Mouse (Mus musculus) CH12.LX (cell line): Measurements from ENCODE around the gene Ampd3. TPM values are rescaled to one million over a fixed set of nuclear protein-coding genes. Genes with fewer than 3 reads are reported as not detected.

ENCODE experiments used
- DNase-seq: peaks from one replicate; pipeline ENCODE4 v3.0.0-alpha.2; 2013; ENCODE audit errors: extremely low read depth
- H3K27ac ChIP-seq: 2 replicates; pipeline ENCODE4 v1.5.1; 2012; ENCODE audit warnings: low read depth, mild to moderate bottlenecking, control low read depth, moderate library complexity; ENCODE audit not compliant: insufficient read depth
- H3K27me3 ChIP-seq: replicated peaks from 2 replicates; pipeline ENCODE3; 2012; ENCODE audit warnings: inconsistent platforms
- H3K36me3 ChIP-seq, 2 experiments: replicated peaks in 1 of 2; 2 replicates each; pipeline versions ENCODE3 to v1.6.1; 2012; ENCODE audit warnings: inconsistent platforms in 1 of 2, low read length in 1 of 2, mild to moderate bottlenecking in 1 of 2, mixed read lengths in 1 of 2, moderate library complexity in 1 of 2; ENCODE audit not compliant: control insufficient read depth in 1 of 2, insufficient read depth in 1 of 2
- H3K4me1 ChIP-seq, 2 experiments: 2 replicates each; pipeline ENCODE4 v1.6.1; 2012; ENCODE audit warnings: inconsistent platforms in 1 of 2, moderate library complexity in 1 of 2; ENCODE audit not compliant: insufficient read depth in 2 of 2, control insufficient read depth in 1 of 2
- H3K4me2 ChIP-seq: 2 replicates; pipeline ENCODE4 v1.6.1; 2012; ENCODE audit warnings: low read depth, mild to moderate bottlenecking, control low read depth; ENCODE audit not compliant: poor library complexity, insufficient read depth, severe bottlenecking
- H3K4me3 ChIP-seq, 3 experiments: fragments of 150-350 bp in 1 of 3; sonication (generic) in 1 of 3; replicated peaks in 1 of 3; 2 replicates each; pipeline versions ENCODE3 to v1.5.1; 2011 to 2012; ENCODE audit warnings: low read depth in 2 of 3, low read length in 2 of 3, mild to moderate bottlenecking in 2 of 3, moderate library complexity in 2 of 3, control low read depth in 1 of 3, improper control_type of control experiment in 1 of 3, inconsistent platforms in 1 of 3, mixed read lengths in 1 of 3; ENCODE audit not compliant: poor library complexity in 1 of 3
- H3K79me2 ChIP-seq: replicated peaks from 2 replicates; pipeline ENCODE4 v1.6.1; 2012; ENCODE audit warnings: mild to moderate bottlenecking, moderate library complexity; ENCODE audit not compliant: control insufficient read depth, poor library complexity, insufficient read depth, severe bottlenecking; ENCODE audit errors: extremely low read depth
- H3K9ac ChIP-seq: 2 replicates; pipeline ENCODE4 v1.6.1; 2012; ENCODE audit warnings: low read depth, mild to moderate bottlenecking, control low read depth, moderate library complexity; ENCODE audit not compliant: insufficient read depth
- H3K9me3 ChIP-seq: replicated peaks from 2 replicates; pipeline ENCODE3; 2012; ENCODE audit warnings: low read length, inconsistent platforms, mixed read lengths
- CHD1 ChIP-seq: IDR thresholded peaks from 2 replicates; pipeline ENCODE4 v1.6.1; 2012; ENCODE audit warnings: low read depth, low read length, improper control_type of control experiment, inconsistent platforms
- CTCF ChIP-seq, 2 experiments: IDR thresholded peaks in 1 of 2; conservative IDR thresholded peaks in 1 of 2; 2 replicates each; pipeline ENCODE4 v1.5.1; 2011 to 2012; ENCODE audit warnings: low read depth in 2 of 2, low read length in 2 of 2, improper control_type of control experiment in 1 of 2, inconsistent platforms in 1 of 2, mild to moderate bottlenecking in 1 of 2, moderate library complexity in 1 of 2
- ELF1 ChIP-seq: IDR thresholded peaks from 2 replicates; pipeline ENCODE4 v1.6.1; 2014; ENCODE audit warnings: low read depth, mild to moderate bottlenecking, inconsistent platforms, low read length, improper control_type of control experiment
- EP300 ChIP-seq: IDR thresholded peaks from 2 replicates; pipeline ENCODE4 v1.6.1; 2011; ENCODE audit warnings: low read length, improper control_type of control experiment
- GABPA ChIP-seq: IDR thresholded peaks from 2 replicates; pipeline ENCODE4 v1.6.1; 2012; ENCODE audit warnings: low read depth, low read length, improper control_type of control experiment, inconsistent platforms; ENCODE audit not compliant: insufficient replicate concordance
- HCFC1 ChIP-seq: IDR thresholded peaks from 2 replicates; pipeline ENCODE4 v1.6.1; 2012; ENCODE audit warnings: low read depth, mild to moderate bottlenecking, inconsistent platforms, low read length, improper control_type of control experiment
- JUND ChIP-seq: conservative IDR thresholded peaks from 2 replicates; pipeline ENCODE4 v1.6.1; 2011; ENCODE audit warnings: low read depth, low read length, improper control_type of control experiment
- KAT2A ChIP-seq: IDR thresholded peaks from 2 replicates; pipeline ENCODE4 v1.6.1; 2012; ENCODE audit warnings: low read length, improper control_type of control experiment, inconsistent platforms; ENCODE audit not compliant: insufficient replicate concordance
- MAZ ChIP-seq: IDR thresholded peaks from 2 replicates; pipeline ENCODE4 v1.6.1; 2012; ENCODE audit warnings: low read depth, mild to moderate bottlenecking, inconsistent platforms, low read length, improper control_type of control experiment, moderate library complexity
- MEF2A ChIP-seq: IDR thresholded peaks from 2 replicates; pipeline ENCODE4 v1.6.1; 2014; ENCODE audit warnings: low read depth, mild to moderate bottlenecking, inconsistent platforms, low read length, improper control_type of control experiment, borderline replicate concordance
- MXI1 ChIP-seq: IDR thresholded peaks from 2 replicates; pipeline ENCODE4 v1.6.1; 2011; ENCODE audit warnings: mild to moderate bottlenecking, low read depth, low read length, improper control_type of control experiment
- MYC ChIP-seq: IDR thresholded peaks from 2 replicates; pipeline ENCODE4 v1.6.1; 2011; ENCODE audit warnings: low read depth, mild to moderate bottlenecking, improper control_type of control experiment, low read length
- NELFE ChIP-seq: IDR thresholded peaks from 2 replicates; pipeline ENCODE4 v1.6.1; 2011; ENCODE audit warnings: low read depth, low read length, improper control_type of control experiment
- NRF1 ChIP-seq: IDR thresholded peaks from 2 replicates; pipeline ENCODE4 v1.6.1; 2014; ENCODE audit warnings: low read depth, mild to moderate bottlenecking, inconsistent platforms, low read length, improper control_type of control experiment, moderate library complexity
- PAX5 ChIP-seq: IDR thresholded peaks from 2 replicates; pipeline ENCODE4 v1.6.1; 2012; ENCODE audit warnings: low read length, inconsistent platforms, mixed read lengths
- POLR2A ChIP-seq: IDR thresholded peaks from 2 replicates; pipeline ENCODE4 v1.6.1; 2011; ENCODE audit warnings: low read depth, mild to moderate bottlenecking, improper control_type of control experiment, low read length
- POLR2AphosphoS2 ChIP-seq: IDR thresholded peaks from 2 replicates; pipeline ENCODE4 v1.6.1; 2011; ENCODE audit warnings: low read depth, low read length, improper control_type of control experiment
- RAD21 ChIP-seq: IDR thresholded peaks from 2 replicates; pipeline ENCODE4 v1.6.1; 2011; ENCODE audit warnings: low read depth, mild to moderate bottlenecking, low read length, improper control_type of control experiment, moderate library complexity
- RCOR1 ChIP-seq: conservative IDR thresholded peaks from 2 replicates; pipeline ENCODE4 v1.6.1; 2012; ENCODE audit warnings: low read depth, mild to moderate bottlenecking, inconsistent platforms, low read length, improper control_type of control experiment
- SIN3A ChIP-seq: IDR thresholded peaks from 2 replicates; pipeline ENCODE4 v1.6.1; 2012; ENCODE audit warnings: low read length, improper control_type of control experiment, inconsistent platforms
- SMC3 ChIP-seq: IDR thresholded peaks from 2 replicates; pipeline ENCODE4 v1.6.1; 2011; ENCODE audit warnings: low read depth, low read length, improper control_type of control experiment
- TBP ChIP-seq: conservative IDR thresholded peaks from 2 replicates; pipeline ENCODE4 v1.6.1; 2011; ENCODE audit warnings: low read depth, low read length, improper control_type of control experiment
- UBTF ChIP-seq: IDR thresholded peaks from 2 replicates; pipeline ENCODE4 v1.6.1; 2012; ENCODE audit warnings: low read depth, mild to moderate bottlenecking, inconsistent platforms, low read length, improper control_type of control experiment, moderate library complexity
- USF2 ChIP-seq: conservative IDR thresholded peaks from 2 replicates; pipeline ENCODE4 v1.6.1; 2011; ENCODE audit warnings: low read depth, low read length, improper control_type of control experiment
- ZC3H11A ChIP-seq: IDR thresholded peaks from 2 replicates; pipeline ENCODE4 v1.6.1; 2012; ENCODE audit warnings: low read depth, mild to moderate bottlenecking, inconsistent platforms, low read length, improper control_type of control experiment
- ZKSCAN1 ChIP-seq: IDR thresholded peaks from 2 replicates; pipeline ENCODE4 v1.6.1; 2012; ENCODE audit warnings: low read depth, inconsistent platforms, low read length, improper control_type of control experiment, borderline replicate concordance
- ZNF384 ChIP-seq: IDR thresholded peaks from 2 replicates; pipeline ENCODE4 v1.6.1; 2012; ENCODE audit warnings: low read depth, low read length, improper control_type of control experiment, inconsistent platforms
- dilution Hi-C: fragments of 300-500 bp; cut with MboI; formaldehyde crosslinking; loops from 2 replicates; pipeline ENCODE4 v1.14.3; 2020; ENCODE audit warnings: low sequenced_read_pairs; ENCODE audit not compliant: extremely low pct_unique_long_range_greater_than_20kb, extremely low pct_ligation_motif_present
- in situ Hi-C: fragments of 300-500 bp; cut with MboI; formaldehyde crosslinking; loops from 3 replicates; pipeline ENCODE4 v1.14.3; 2019; ENCODE audit warnings: low sequenced_read_pairs, low pct_ligation_motif_present, low pct_unique_long_range_greater_than_20kb, mixed read lengths
- polyA plus RNA-seq: library from polyadenylated mRNA; unstranded; fragments of >175 nt; gene quantifications from 2 replicates; pipeline ENCODE4 v1.2.1, GENCODE M21; 2012; ENCODE audit warnings: low read depth; ENCODE audit not compliant: insufficient read length
- total RNA-seq, 2 experiments: library from RNA; depleted of rRNA; stranded (reverse); fragments of 300-350 nt in 1 of 2; fragments of >200 nt in 1 of 2; gene quantifications; 2 replicates each; pipeline ENCODE4 v1.2.3; 2012 to 2014

Ampd3 gene
- total and polyA plus RNA-seq, 3 experiments: 0.08 to 0.84 (median 0.30) TPM

GRCm38 (mm10) chr7:110851541-110852203 lies 83.7 kb downstream of the Ampd3 start:
- Histone ChIP-seq H3K4me1 (peaks cover 0 to 4% of the 10 kb centered on the region in 2 experiments; a peak in 1 of 4 replicates), H3K27ac (no peak overlapping the region), H3K36me3 (no peaks in the 10 kb centered on the region), H3K9ac (no peak overlapping the region), H3K9me3 (no peaks in the 10 kb centered on the region), H3K79me2 (no peaks in the 10 kb centered on the region), H3K4me3 (no peak overlapping the region), H3K27me3 (no peaks in the 10 kb centered on the region), H3K4me2 (no peak overlapping the region)
- in situ Hi-C loops: no loop called here
- TF ChIP-seq SMC3 (no peak), EP300 (no peak), ELF1 (no peak), POLR2A (no peak), RAD21 (no peak), CTCF (conservative IDR thresholded peaks at IDR 0.05 in 1 of 2, IDR thresholded peaks at IDR 0.05 in 1 of 2; ENCODE audit: low read depth in 2 of 2, low read length in 2 of 2) (no peak), UBTF (no peak), ZNF384 (no peak), MAZ (no peak), ZKSCAN1 (no peak), NRF1 (no peak), USF2 (no peak), CHD1 (no peak), TBP (no peak), MXI1 (no peak), RCOR1 (no peak)
- no peak for DNase-seq
- dilution Hi-C loops: no loop called here

DNA sequence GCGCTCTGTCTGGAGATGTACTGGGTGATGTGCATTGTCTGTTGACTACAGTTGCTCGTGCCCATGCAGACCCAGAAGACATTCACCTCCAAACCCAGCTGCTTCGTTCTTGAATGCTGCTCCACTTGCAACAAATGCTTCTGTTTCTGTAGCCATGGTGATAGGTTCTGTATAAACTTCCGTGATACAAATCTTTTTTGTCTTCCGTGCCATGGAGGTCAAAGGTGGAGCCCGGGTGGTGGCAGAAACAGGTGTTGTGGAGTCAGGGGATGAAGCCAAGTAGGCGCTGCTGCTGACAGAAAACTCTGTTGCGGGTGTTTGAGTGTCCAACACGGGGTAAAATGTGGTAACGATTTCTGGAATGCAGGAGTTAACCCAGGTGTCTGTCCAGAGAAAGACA lies 85.6 kb downstream of the Ampd3 start:
- dilution Hi-C loops: no loop called here
- Histone ChIP-seq H3K36me3 (no peaks in the 10 kb centered on the region), H3K9ac (no peak overlapping the region), H3K79me2 (no peaks in the 10 kb centered on the region), H3K9me3 (no peaks in the 10 kb centered on the region), H3K4me1 (peaks cover 0 to 4% of the 10 kb centered on the region in 2 experiments; a peak in 1 of 4 replicates), H3K27me3 (no peaks in the 10 kb centered on the region), H3K4me2 (no peak overlapping the region), H3K4me3 (no peak overlapping the region), H3K27ac (no peak overlapping the region)
- TF ChIP-seq MEF2A (no peak), PAX5 (no peak), HCFC1 (no peak), RCOR1 (no peak), CTCF (conservative IDR thresholded peaks at IDR 0.05 in 1 of 2, IDR thresholded peaks at IDR 0.05 in 1 of 2; ENCODE audit: low read depth in 2 of 2, low read length in 2 of 2) (no peak), POLR2AphosphoS2 (no peak), JUND (no peak), MYC (no peak), GABPA (no peak), ZC3H11A (no peak), NELFE (no peak), KAT2A (no peak), USF2 (no peak), SIN3A (no peak), EP300 (no peak)
- DNase-seq: no peak
- in situ Hi-C loops: no loop called here
